Mouse (Mus musculus) kidney, adult 2 months (tissue): ENCODE data around the gene Rbbp5.

Experiments
- CTCF ChIP-seq: fragments of 200-500 bp; conservative IDR thresholded peaks from 2 replicates; pipeline ENCODE4 v1.5.1; 2011; ENCODE audit warnings: low read depth, mild to moderate bottlenecking, control low read depth, low read length, moderate library complexity, mixed read lengths; ENCODE audit not compliant: insufficient read depth, insufficient read length
- POLR2A ChIP-seq: fragments of 200-500 bp; IDR thresholded peaks from one replicate; pipeline ENCODE4 v1.6.1; 2011; ENCODE audit warnings: low read depth, low read length, control low read depth

GRCm38 (mm10) chr1:132537736-132538135, 60.6 kb downstream of the Rbbp5 start:
- TF ChIP-seq CTCF (no peak), POLR2A (no peak)
